Mouse (Mus musculus) forebrain, embryonic 13.5 days (tissue): ENCODE measurements around the gene Preb. TPM values are rescaled to one million over a fixed set of nuclear protein-coding genes. Genes with fewer than 3 reads are reported as not detected.

ENCODE experiments used
- ATAC-seq: fragments of 200-750 bp; cut with Nextera tagmentation; 2 replicates; pipeline ENCODE4 v1.8.0; 2017
- H3K27ac ChIP-seq: fragments of 300-500 bp; sonication (generic); 2 replicates; pipeline ENCODE4 v1.5.1; 2015; ENCODE audit warnings: inconsistent platforms, mild to moderate bottlenecking, moderate library complexity
- H3K27me3 ChIP-seq: fragments of 300-500 bp; sonication (generic); 2 replicates; pipeline ENCODE4 v1.6.1; 2015; ENCODE audit warnings: mild to moderate bottlenecking, inconsistent platforms
- H3K36me3 ChIP-seq: fragments of 300-500 bp; sonication (generic); 2 replicates; pipeline ENCODE4 v1.6.1; 2015; ENCODE audit warnings: mild to moderate bottlenecking, inconsistent platforms; ENCODE audit not compliant: poor library complexity, severe bottlenecking
- H3K4me1 ChIP-seq: fragments of 300-500 bp; sonication (generic); 2 replicates; pipeline ENCODE4 v1.6.1; 2015; ENCODE audit warnings: inconsistent platforms
- H3K4me2 ChIP-seq: fragments of 300-500 bp; sonication (generic); 2 replicates; pipeline ENCODE4 v1.6.1; 2015; ENCODE audit warnings: inconsistent platforms, mild to moderate bottlenecking, moderate library complexity
- H3K4me3 ChIP-seq: fragments of 300-500 bp; sonication (generic); 2 replicates; pipeline ENCODE4 v1.5.1; 2015; ENCODE audit warnings: mild to moderate bottlenecking, inconsistent platforms
- H3K9ac ChIP-seq: fragments of 300-500 bp; sonication (generic); 2 replicates; pipeline ENCODE4 v1.6.1; 2015; ENCODE audit warnings: mild to moderate bottlenecking, inconsistent platforms
- H3K9me3 ChIP-seq: fragments of 300-500 bp; sonication (generic); replicated peaks from 2 replicates; pipeline ENCODE4 v1.6.1; 2016; ENCODE audit warnings: inconsistent platforms
- WGBS: fragments of 180-500 bp; shearing (Covaris S2); methylation state at CpG from one replicate; pipeline ENCODE4 v1.1.7; 2015; 5-methylcytosine and 5-hydroxymethylcytosine counted together
- polyA plus RNA-seq: library from polyadenylated mRNA; unstranded; fragments of >200 nt; fragmentation: Nextera tagmentation; extraction: Ambion mirVana; gene quantifications from 2 replicates; pipeline ENCODE4 v1.2.1, GENCODE M21; 2015

The Preb gene
- polyA plus RNA-seq, 1 experiment from 2014 or later = 126 TPM

- Histone ChIP-seq H3K36me3 (peaks cover 18% of the 10 kb centered on the region), H3K9me3 (no peaks in the 10 kb centered on the region), H3K4me1 (peaks cover 55% of the 10 kb centered on the region), H3K27me3 (no peaks in the 10 kb centered on the region), H3K4me2 (no peak overlapping the region), H3K9ac (no peak overlapping the region), H3K27ac (no peak overlapping the region), H3K4me3 (no peak overlapping the region)
- ATAC-seq = no peak
- WGBS = 70% methylated on average over 7 of the region's 7 CpGs
Measured at GRCm38 (mm10) chr5:30909300-30909659, 50.9 kb downstream of the Preb start.

DNA sequence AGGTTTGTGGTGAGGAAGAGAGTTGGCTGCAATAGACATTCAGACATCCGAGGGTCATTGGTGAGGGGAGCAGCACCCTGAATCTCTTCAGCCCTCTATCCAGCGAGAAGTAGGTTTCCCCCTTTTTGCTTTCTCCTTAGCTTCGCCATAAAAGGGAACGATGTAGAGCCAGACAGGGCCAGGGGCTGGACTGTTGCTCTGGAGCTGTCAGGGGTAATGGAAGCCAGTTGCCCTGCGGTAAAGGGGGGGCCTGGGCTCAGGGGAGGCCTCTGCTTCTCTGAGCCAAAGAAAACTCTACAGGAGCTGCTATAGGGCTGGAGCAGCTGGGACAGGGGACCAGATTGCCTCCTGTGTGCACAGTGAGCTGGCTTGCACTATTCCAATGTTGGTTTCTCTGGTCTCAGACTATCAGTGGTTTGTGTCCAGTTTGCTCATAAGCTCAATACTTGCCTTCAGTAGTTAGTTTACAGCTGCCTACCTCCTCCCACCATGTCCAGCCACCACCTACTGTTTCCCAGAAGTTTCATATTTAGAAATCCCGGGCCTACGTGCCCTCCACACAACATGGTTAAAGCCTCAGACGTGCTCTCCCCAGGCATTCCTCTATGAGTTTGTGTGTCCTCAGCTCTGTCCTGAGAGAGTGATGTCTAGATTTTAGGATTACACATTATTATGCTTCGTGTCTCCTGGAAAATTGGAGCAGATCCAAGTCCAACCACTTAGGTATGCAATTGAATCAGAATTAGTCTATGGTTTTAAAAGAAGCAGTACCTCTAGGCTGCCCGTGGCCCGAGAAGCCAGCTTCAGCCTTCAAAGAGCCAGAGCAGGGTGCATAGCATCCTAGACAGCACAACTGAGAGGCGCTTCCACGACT, 51.5 kb downstream of the Preb start:
- Histone ChIP-seq H3K9me3 (no peaks in the 10 kb centered on the region), H3K4me3 (peak overlapping the region; percentile 79), H3K27me3 (no peaks in the 10 kb centered on the region), H3K4me2 (peak overlapping the region; percentile 97), H3K36me3 (peaks cover 24% of the 10 kb centered on the region), H3K9ac (peak overlapping the region; percentile 86; the same call in 1 of the 2 replicates), H3K27ac (peak overlapping the region; percentile 51; the same call in 1 of the 2 replicates), H3K4me1 (peaks cover 53% of the 10 kb centered on the region)
- WGBS = 56% methylated on average over 13 of the region's 13 CpGs
- no peak for ATAC-seq

DNA sequence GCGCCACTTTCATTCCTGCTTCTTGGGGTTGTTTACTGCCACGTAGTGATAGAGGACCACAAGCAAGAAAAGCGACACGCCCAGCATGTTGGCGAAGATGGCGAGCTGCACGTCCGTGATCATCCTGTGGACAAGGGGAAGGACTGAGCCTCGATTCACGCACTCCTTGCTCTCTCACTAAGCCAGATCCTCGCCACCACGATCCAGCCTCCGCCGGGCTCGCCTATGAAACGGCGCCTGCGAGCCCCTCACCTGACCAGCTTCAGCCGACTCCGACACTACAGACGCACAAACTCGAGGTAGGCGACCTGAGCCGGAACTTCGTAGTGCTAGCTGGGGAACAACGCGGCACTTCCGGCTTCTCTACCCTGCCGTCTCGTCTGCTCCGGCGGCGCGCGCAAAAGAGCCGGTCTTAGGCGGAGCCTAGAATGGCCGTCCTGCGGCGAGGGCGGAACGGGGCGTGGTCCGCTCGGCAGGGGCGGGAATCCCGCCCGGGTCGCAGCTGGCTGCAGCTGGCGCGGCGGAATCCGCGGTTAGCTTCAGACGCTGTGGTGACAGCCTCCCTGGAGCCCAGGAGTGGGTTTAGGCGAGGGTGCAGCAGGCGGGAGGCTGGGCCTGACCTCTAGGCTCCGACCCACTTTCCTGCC, 52.6 kb downstream of the Preb start, which contains the start of gene Ost4:
Gene Ost4, minus strand, starts transcription at position 376 of the 647 bp plus-strand sequence.
- ATAC-seq = peak; percentile 97
- Histone ChIP-seq H3K9me3 (no peaks in the 10 kb centered on the region), H3K27me3 (no peaks in the 10 kb centered on the region), H3K4me2 (peak within 1 kb of the TSS; percentile 97), H3K36me3 (peaks cover 35% of the 10 kb centered on the region), H3K4me3 (peak within 1 kb of the TSS; percentile 79), H3K4me1 (peaks cover 41% of the 10 kb centered on the region), H3K27ac (peak within 1 kb of the TSS; percentile 65), H3K9ac (peak within 1 kb of the TSS; percentile 86)
- under 1% methylated on average over 58 of the region's 58 CpGs for WGBS

GRCm38 (mm10) chr5:30901860-30902259, 58.3 kb downstream of the Preb start:
- Histone ChIP-seq H3K27ac (no peak overlapping the region), H3K4me2 (no peak overlapping the region), H3K36me3 (peaks cover 79% of the 10 kb centered on the region), H3K9ac (no peak overlapping the region), H3K27me3 (no peaks in the 10 kb centered on the region), H3K4me3 (no peak overlapping the region), H3K9me3 (no peaks in the 10 kb centered on the region), H3K4me1 (peaks cover 18% of the 10 kb centered on the region)
- no peak for ATAC-seq
- 93% methylated on average over 5 of the region's 5 CpGs for WGBS

Other genes with a start within 250 kb of the Preb start
- 118 and 134 TPM in 2 replicates for gene Dpysl5, start 248.8 kb downstream of the Preb start, polyA plus RNA-seq
- 64.1 and 72.9 TPM in 2 replicates for gene Mapre3, start 145.7 kb downstream of the Preb start, polyA plus RNA-seq
- 44.0 and 46.8 TPM in 2 replicates for gene Tmem214, start 92.3 kb downstream of the Preb start, polyA plus RNA-seq
- gene Agbl5, start 71.7 kb downstream of the Preb start, polyA plus RNA-seq = 22.7 and 25.3 TPM in 2 replicates
- gene Ost4, start 52.6 kb downstream of the Preb start, polyA plus RNA-seq = 325 and 333 TPM in 2 replicates
- gene Emilin1, start 47.0 kb downstream of the Preb start, polyA plus RNA-seq = 10.3 and 15.7 TPM in 2 replicates
- 3.3 and 7.6 TPM in 2 replicates for gene Khk, start 38.9 kb downstream of the Preb start, polyA plus RNA-seq
- 9.2 and 10.1 TPM in 2 replicates for gene Cgref1, start 14.8 kb downstream of the Preb start, polyA plus RNA-seq
- not detected in 2 replicates for gene Tcf23, start 8.3 kb upstream of the Preb start, polyA plus RNA-seq
- gene Atraid, start 88.0 kb upstream of the Preb start, polyA plus RNA-seq = 124 and 130 TPM in 2 replicates
- 10.9 and 11.5 TPM in 2 replicates for gene Slc5a6, start 88.6 kb upstream of the Preb start, polyA plus RNA-seq
- 24.2 and 28.6 TPM in 2 replicates for gene Cad, start 94.4 kb upstream of the Preb start, polyA plus RNA-seq
- gene Dnajc5g, start 145.9 kb upstream of the Preb start, polyA plus RNA-seq = not detected in 2 replicates
- gene Slc30a3, start 147.9 kb upstream of the Preb start, polyA plus RNA-seq = 1.7 and 1.8 TPM in 2 replicates
- gene Trim54, start 156.4 kb upstream of the Preb start, polyA plus RNA-seq = not detected in 2 replicates
- not detected in 2 replicates for gene Ucn, start 178.5 kb upstream of the Preb start, polyA plus RNA-seq
- gene Mpv17, start 193.9 kb upstream of the Preb start, polyA plus RNA-seq = 56.7 and 57.1 TPM in 2 replicates
- gene Gm29609, start 219.6 kb upstream of the Preb start, polyA plus RNA-seq = 1.5 and 1.9 TPM in 2 replicates
- 76.5 and 86.9 TPM in 2 replicates for gene Gtf3c2, start 219.8 kb upstream of the Preb start, polyA plus RNA-seq
- gene Snx17, start 232.9 kb upstream of the Preb start, polyA plus RNA-seq = 139 and 145 TPM in 2 replicates
- 75.8 and 77.9 TPM in 2 replicates for gene Eif2b4, start 233.1 kb upstream of the Preb start, polyA plus RNA-seq
- gene Zfp513, start 241.9 kb upstream of the Preb start, polyA plus RNA-seq = 13.3 and 13.4 TPM in 2 replicates